Mouse (Mus musculus): ENCODE results near the gene 4933405L10Rik. TPM values are rescaled to one million over a fixed set of nuclear protein-coding genes. Genes with fewer than 3 reads are reported as not detected.

Gene 4933405L10Rik
- 0.36 TPM in 1 of 2 replicates, not detected in the other for polyA plus RNA-seq (2015; fragmentation: Nextera tagmentation; extraction: Ambion mirVana)

DNA sequence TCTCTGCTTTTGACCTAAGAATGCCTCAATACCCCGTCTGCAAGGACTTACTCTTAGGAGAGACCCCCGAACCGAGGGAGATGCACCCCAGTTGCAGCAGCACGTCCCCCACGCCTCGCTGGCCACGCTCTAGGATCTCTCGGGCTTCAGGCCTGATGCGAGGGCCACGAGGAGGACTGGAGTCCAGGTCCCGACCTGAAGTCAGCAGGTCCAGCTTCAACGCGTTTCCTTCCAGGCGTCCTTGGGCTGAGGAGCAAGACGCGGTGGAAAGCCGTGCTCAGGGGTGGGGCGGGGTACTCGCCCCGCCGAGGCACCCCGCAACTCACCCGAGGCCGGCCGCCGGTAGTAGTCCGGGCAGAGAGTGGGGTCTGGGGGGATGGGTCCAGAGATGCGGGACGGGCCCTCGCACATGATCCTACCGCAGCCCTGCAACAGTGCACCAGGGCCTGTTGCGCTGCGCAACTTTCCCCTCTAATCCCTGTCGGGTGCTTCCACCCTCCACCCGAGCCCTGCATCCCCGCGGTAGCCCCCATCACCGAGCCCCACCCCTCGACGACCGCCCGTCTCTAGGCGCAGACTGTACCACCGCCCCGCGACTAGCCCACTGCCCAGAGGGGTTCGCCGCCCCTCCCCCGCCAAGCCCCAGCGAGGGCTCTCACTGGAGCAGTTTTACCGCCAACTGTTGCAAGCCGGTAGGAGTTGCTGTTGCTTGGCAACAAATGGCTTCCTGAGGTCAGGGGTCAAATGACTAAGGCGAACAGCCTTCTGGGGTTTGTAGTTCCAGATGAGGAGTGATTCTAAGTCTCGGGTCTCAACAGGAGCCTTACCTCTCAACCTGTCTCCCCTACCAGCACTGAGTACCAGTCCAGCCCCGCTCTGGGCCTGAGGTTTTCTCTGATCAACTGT is at the start of gene 4933405L10Rik, which contains the start of gene Enkd1:
TSS of gene 4933405L10Rik (plus strand) at position 158 of the 906 bp plus-strand sequence.
TSS of gene Enkd1 (minus strand) at position 713 of the 906 bp plus-strand sequence.
- under 1% methylated on average over 55 of the region's 55 CpGs for whole genome bisulfite sequencing
- Histone ChIP-seq H3K9ac (peak within 1 kb of the TSS; percentile 82), H3K27me3 (no peaks in the 10 kb centered on the region), H3K9me3 (no peaks in the 10 kb centered on the region), H3K4me2 (replicated peaks) (peak within 1 kb of the TSS; percentile 94), H3K4me1 (peaks cover 16% of the 10 kb centered on the region), H3K4me3 (peak within 1 kb of the TSS; percentile 64), H3K27ac (no peak within 1 kb of the TSS; the same call in 1 of the 2 replicates), H3K36me3 (peaks cover 19% of the 10 kb centered on the region)
- peak; percentile 89 for ATAC-seq (ENCODE audit: low FRiP score, low read depth)

DNA sequence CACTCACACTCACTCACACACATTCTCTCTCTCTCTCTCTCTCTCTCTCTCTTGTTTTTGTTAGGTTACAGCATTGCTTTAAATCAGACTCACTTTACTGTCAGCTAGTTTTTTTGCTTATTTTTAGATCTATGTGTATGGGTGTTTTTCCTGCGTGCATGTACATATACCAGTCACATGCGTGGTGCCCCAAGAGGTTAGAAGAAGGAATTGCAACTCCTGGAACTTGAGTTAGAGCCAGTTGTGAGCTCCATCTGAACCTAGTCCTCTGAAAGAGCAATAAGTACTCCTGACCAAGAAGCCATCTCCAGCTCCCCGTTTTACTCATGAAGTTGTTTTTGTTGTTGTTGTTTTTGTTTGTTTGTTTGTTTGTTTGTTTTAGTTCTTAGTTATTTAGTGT is 46.3 kb upstream of the 4933405L10Rik start:
- no peak overlapping the region for H3K4me2 ChIP-seq (replicated peaks)
- H3K27me3 ChIP-seq, result no peaks in the 10 kb centered on the region
- H3K27ac ChIP-seq, result no peak overlapping the region
- peaks cover 39% of the 10 kb centered on the region for H3K36me3 ChIP-seq
- no peaks in the 10 kb centered on the region for H3K4me1 ChIP-seq
- ATAC-seq (ENCODE audit: low FRiP score, low read depth), result no peak
- H3K9me3 ChIP-seq, result no peaks in the 10 kb centered on the region
- no peak overlapping the region for H3K9ac ChIP-seq
- WGBS, result 83% methylated on average over 3 of the region's 3 CpGs
- no peak overlapping the region for H3K4me3 ChIP-seq

DNA sequence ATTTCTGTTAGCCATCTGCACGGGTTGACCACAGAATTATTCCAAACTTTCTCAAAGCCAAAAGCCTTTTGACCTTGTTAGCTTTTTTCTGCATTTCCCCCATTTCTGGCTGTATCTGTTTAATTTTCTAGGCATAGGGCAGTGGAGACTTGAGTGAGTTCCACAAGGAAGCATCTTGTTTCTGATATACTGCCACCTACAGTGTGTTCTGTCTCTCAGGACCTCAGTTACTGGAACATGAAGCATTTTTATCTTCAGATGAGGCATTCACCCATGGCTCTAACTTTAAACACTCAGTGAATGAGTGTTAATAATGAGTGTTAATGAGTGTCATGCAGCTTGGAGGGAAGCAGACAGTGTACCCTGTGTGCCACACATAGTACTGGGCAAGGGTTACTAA is 29.6 kb upstream of the 4933405L10Rik start:
- WGBS, result 94% methylated on average over 1 of the region's 1 CpGs

DNA sequence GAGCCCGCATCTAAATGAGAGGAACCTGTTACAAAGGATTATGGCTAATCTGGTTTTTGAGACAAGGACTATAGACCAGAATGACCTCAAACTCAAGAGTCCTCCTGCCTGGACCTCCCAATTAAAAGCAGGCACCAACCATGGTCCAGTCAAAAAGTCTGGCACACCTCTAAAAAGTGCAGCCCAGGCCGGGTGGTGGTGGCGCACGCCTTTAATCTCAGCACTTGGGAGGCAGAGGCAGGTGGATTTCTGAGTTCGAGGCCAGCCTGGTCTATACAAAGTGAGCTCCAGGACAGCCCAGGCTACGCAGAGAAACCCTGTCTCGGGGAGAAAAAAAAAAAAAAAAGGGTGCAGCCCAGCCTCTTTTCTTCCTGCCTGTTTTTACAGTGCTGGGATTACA is 22.1 kb upstream of the 4933405L10Rik start:
- H3K4me2 ChIP-seq (replicated peaks), result no peak overlapping the region; the same call in 1 of the 2 replicates
- 64% methylated on average over 7 of the region's 7 CpGs for WGBS
- H3K9me3 ChIP-seq, result no peaks in the 10 kb centered on the region
- no peak for ATAC-seq (ENCODE audit: low FRiP score, low read depth)
- H3K36me3 ChIP-seq, result peaks cover 43% of the 10 kb centered on the region
- no peak overlapping the region for H3K4me3 ChIP-seq
- 0 out of 2 replicates have a peak, but pooled peaks cover 7% of the 10 kb centered on the region for H3K27me3 ChIP-seq
- peaks cover 13% of the 10 kb centered on the region for H3K4me1 ChIP-seq
- no peak overlapping the region for H3K9ac ChIP-seq
- H3K27ac ChIP-seq, result no peak overlapping the region

More for the DNA sequence above, 29.6 kb upstream of the 4933405L10Rik start:
- Histone ChIP-seq H3K4me1 (no peaks in the 10 kb centered on the region), H3K4me3 (no peak overlapping the region), H3K27me3 (no peaks in the 10 kb centered on the region), H3K4me2 (replicated peaks) (no peak overlapping the region), H3K9ac (no peak overlapping the region), H3K9me3 (no peaks in the 10 kb centered on the region), H3K27ac (no peak overlapping the region), H3K36me3 (peaks cover 98% of the 10 kb centered on the region)
- ATAC-seq (ENCODE audit: low FRiP score, low read depth), result no peak

DNA sequence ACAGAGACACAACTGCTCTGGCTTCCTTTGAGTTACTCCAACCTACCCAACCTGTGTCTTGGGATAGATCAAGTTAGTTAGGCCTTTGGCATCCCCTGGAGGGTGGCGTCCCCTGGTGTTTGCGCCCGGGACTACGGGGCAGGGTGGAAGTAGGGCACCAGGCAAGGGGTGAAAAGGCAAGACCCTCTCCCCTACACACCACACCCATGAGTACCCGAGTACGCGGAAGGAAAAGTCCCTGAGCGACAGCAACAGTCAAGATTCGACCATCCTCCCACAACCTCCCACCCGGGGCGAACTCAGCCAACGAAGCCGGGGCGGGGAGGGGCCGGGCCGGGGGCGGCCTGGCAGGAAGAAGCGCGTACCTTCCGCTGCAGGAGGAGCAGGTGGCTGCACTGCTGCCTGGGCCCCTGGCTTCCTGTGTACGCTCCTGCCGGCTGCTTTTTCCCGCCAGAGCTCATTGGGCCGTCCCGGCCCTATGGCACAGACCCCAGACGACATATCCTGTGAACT is 21.6 kb upstream of the 4933405L10Rik start, which contains the start of gene Carmil2:
TSS of gene Carmil2 (plus strand) at position 479 of the 513 bp plus-strand sequence.
- H3K9me3 ChIP-seq, result no peaks in the 10 kb centered on the region
- H3K4me3 ChIP-seq, result peak within 1 kb of the TSS; percentile 22
- WGBS, result 6% methylated on average over 24 of the region's 26 CpGs
- H3K9ac ChIP-seq, result peak within 1 kb of the TSS; percentile 54
- H3K27me3 ChIP-seq, result 0 out of 2 replicates have a peak, but pooled peaks cover 7% of the 10 kb centered on the region
- H3K4me2 ChIP-seq (replicated peaks), result peak within 1 kb of the TSS; percentile 55
- peaks cover 37% of the 10 kb centered on the region for H3K36me3 ChIP-seq
- no peak within 1 kb of the TSS for H3K27ac ChIP-seq
- peaks cover 13% of the 10 kb centered on the region for H3K4me1 ChIP-seq
- ATAC-seq (ENCODE audit: low FRiP score, low read depth), result peak; percentile 26; the same call in 1 of the 2 replicates

DNA sequence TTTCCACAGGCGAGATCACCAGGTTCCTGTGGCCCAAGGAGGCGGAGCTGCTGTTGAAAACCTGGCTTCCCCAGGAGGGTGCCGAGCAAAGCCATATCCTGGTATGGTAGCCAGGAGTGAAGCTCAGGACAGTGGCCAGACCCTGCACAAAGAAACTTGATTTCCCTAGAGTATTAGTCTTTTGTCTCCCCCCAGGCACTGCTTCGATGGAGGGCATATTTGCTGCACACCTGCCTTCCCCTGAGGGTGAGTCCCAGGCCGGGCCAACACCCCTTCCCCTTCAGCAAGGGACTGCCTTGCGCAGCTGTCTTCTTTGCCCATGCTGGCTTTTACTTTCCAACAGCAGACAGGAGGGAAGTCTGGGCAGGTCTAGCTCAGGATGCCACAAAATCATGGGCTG is 20.9 kb upstream of the 4933405L10Rik start:
- peaks cover 13% of the 10 kb centered on the region for H3K4me1 ChIP-seq
- H3K36me3 ChIP-seq, result peaks cover 30% of the 10 kb centered on the region
- no peak overlapping the region for H3K27ac ChIP-seq
- WGBS, result 64% methylated on average over 6 of the region's 6 CpGs
- ATAC-seq (ENCODE audit: low FRiP score, low read depth), result no peak
- H3K4me3 ChIP-seq, result no peak overlapping the region
- no peaks in the 10 kb centered on the region for H3K9me3 ChIP-seq
- H3K27me3 ChIP-seq, result 0 out of 2 replicates have a peak, but pooled peaks cover 7% of the 10 kb centered on the region
- H3K9ac ChIP-seq, result no peak overlapping the region
- peak overlapping the region; percentile 55; the same call in 1 of the 2 replicates for H3K4me2 ChIP-seq (replicated peaks)

DNA sequence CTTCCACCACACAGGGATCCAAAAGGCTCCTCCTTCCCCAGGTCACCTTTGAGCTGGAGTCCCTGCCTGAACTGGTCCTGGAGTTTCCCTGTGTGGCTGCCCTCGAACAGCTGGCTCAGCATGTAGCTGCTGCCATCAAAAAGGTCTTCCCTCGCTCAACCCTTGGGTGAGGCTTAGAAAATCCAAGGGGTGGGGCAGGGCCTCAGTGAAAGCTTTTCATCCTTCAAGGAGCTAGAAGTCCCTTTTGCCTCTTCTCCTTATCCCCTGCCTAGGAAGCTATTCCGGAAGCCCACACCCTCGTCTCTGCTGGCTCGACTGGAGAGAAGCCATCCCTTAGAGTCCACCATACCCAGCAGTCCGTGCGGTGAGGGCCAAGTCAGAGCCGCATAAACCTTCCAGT is 19.9 kb upstream of the 4933405L10Rik start:
- H3K36me3 ChIP-seq, result peaks cover 21% of the 10 kb centered on the region
- no peak for ATAC-seq (ENCODE audit: low FRiP score, low read depth)
- no peaks in the 10 kb centered on the region for H3K9me3 ChIP-seq
- H3K4me3 ChIP-seq, result no peak overlapping the region
- 71% methylated on average over 8 of the region's 8 CpGs for WGBS
- H3K9ac ChIP-seq, result no peak overlapping the region
- peaks cover 13% of the 10 kb centered on the region for H3K4me1 ChIP-seq
- 0 out of 2 replicates have a peak, but pooled peaks cover 7% of the 10 kb centered on the region for H3K27me3 ChIP-seq
- H3K4me2 ChIP-seq (replicated peaks), result no peak overlapping the region
- no peak overlapping the region for H3K27ac ChIP-seq

DNA sequence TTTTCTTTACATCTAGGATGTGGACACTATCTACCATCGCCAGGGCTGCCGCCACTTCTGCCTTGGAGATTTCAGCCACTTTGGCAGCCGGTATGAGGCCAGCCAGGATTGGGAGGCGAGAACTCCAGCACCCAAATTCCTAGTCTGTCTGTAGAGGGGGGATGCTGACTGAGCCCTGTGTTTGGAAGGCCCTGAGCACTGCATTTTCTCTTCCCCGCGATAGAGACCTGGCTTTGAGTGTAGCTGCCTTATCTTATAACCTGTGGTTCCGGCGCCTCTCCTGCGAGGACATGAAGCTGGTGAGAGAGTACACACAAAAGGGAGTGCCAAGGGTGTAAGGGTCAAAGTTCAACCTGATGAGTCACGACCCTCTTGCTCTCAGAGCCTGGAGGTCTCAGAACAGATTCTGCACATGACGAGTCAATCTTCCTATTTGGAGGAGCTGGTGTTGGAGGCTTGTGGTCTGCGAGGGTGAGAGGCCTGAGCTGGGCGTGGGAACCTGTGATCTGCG is 19.2 kb upstream of the 4933405L10Rik start:
- Histone ChIP-seq H3K4me2 (replicated peaks) (no peak overlapping the region), H3K4me3 (no peak overlapping the region), H3K9ac (no peak overlapping the region), H3K27me3 (peaks cover 8% of the 10 kb centered on the region; the same call in 1 of the 2 replicates), H3K27ac (no peak overlapping the region), H3K36me3 (peaks cover 17% of the 10 kb centered on the region), H3K9me3 (peaks cover 6% of the 10 kb centered on the region; the same call in 1 of the 2 replicates), H3K4me1 (peaks cover 13% of the 10 kb centered on the region)
- ATAC-seq (ENCODE audit: low FRiP score, low read depth), result no peak
- WGBS, result 67% methylated on average over 14 of the region's 14 CpGs

DNA sequence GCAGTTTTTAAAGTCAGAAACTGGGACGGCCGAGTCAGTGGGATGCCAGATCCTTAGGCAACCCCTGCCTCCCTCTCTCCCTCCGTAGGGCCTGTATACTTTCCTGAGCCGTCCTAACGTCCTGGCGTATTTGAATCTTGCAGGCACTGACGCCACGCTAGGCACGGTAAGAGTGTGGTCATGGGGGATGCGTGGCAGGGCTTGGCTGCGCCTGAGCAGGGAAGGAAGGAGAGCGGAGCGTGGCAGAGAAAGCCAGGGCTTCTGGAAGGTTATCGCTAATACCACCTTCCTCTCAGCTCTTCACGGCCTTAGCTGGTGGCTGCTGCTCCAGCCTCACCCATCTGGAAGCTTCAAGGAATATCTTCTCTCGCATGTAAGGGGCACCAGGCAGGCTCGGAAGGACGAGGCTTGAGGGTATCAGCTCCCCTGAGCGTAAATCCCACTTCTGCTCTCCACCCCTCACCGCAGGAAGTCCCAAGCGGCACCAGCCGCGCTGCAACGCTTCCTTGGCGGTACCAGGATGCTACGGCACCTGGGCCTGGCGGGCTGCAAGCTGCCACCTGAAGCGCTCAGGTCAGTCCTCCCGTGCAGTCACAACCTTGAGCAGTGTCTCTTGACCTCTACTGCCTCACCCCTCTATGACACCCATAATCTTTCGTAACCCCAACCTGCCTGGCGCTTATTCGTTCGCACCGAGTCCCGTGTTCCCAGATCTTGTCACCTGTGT is 18.0 kb upstream of the 4933405L10Rik start:
- 54% methylated on average over 35 of the region's 35 CpGs for WGBS
- H3K27me3 ChIP-seq, result peaks cover 16% of the 10 kb centered on the region
- no peak overlapping the region for H3K4me3 ChIP-seq
- H3K27ac ChIP-seq, result no peak overlapping the region
- no peak overlapping the region for H3K9ac ChIP-seq
- ATAC-seq (ENCODE audit: low FRiP score, low read depth), result no peak
- H3K4me1 ChIP-seq, result peaks cover 20% of the 10 kb centered on the region
- no peak overlapping the region for H3K4me2 ChIP-seq (replicated peaks)
- H3K36me3 ChIP-seq, result peaks cover 6% of the 10 kb centered on the region; the same call in 1 of the 2 replicates
- peaks cover 6% of the 10 kb centered on the region; the same call in 1 of the 2 replicates for H3K9me3 ChIP-seq

DNA sequence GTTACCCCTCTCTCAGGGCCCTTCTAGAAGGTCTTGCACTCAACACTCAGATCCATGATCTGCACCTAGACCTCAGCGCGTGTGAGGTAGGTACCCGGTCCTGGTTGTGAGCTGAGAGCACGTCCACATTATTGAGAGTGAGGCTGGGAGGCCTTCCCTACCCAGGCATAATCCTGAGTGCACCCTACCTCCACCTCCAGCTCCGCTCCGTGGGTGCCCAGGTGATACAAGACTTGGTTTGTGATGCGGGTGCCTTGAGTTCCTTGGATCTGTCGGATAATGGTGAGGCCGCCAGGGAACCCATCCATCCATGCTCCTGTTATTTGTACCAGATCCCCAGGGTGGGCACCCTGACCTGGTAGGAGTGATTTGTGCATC is 17.5 kb upstream of the 4933405L10Rik start:
- Histone ChIP-seq H3K4me1 (peaks cover 21% of the 10 kb centered on the region), H3K36me3 (peaks cover 3% of the 10 kb centered on the region; the same call in 1 of the 2 replicates), H3K4me3 (no peak overlapping the region), H3K9ac (no peak overlapping the region), H3K27ac (no peak overlapping the region), H3K27me3 (peaks cover 22% of the 10 kb centered on the region), H3K4me2 (replicated peaks) (no peak overlapping the region), H3K9me3 (peaks cover 6% of the 10 kb centered on the region; the same call in 1 of the 2 replicates)
- ATAC-seq (ENCODE audit: low FRiP score, low read depth), result no peak
- WGBS, result 87% methylated on average over 9 of the region's 9 CpGs

DNA sequence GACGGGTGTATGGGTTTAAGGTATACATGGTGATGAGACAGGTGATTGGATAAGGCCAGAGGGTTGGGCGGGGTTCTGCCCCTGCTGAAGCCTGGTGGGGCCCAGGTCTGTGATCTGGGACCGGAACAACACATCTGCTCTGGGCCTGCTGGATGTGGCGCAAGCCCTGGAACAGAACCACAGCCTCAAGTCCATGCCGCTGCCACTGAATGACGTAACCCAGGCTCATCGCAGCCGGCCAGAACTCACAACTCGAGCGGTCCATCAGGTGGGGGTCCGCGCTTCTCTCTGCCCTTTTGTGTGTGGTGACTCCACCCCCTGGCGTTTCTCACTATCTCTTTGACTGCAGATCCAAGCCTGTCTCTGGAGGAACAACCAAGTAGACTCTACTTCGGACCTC is 16.5 kb upstream of the 4933405L10Rik start:
- H3K4me2 ChIP-seq (replicated peaks), result no peak overlapping the region
- peaks cover 6% of the 10 kb centered on the region; the same call in 1 of the 2 replicates for H3K9me3 ChIP-seq
- H3K27ac ChIP-seq, result no peak overlapping the region
- H3K36me3 ChIP-seq, result peaks cover 3% of the 10 kb centered on the region; the same call in 1 of the 2 replicates
- peaks cover 29% of the 10 kb centered on the region for H3K27me3 ChIP-seq
- H3K4me1 ChIP-seq, result peaks cover 15% of the 10 kb centered on the region
- no peak overlapping the region for H3K9ac ChIP-seq
- 78% methylated on average over 14 of the region's 14 CpGs for WGBS
- no peak overlapping the region for H3K4me3 ChIP-seq
- no peak for ATAC-seq (ENCODE audit: low FRiP score, low read depth)
